Mouse (Mus musculus): ENCODE results near the gene Pex5l. TPM values are rescaled to one million over a fixed set of nuclear protein-coding genes. Genes with fewer than 3 reads are reported as not detected.

Pex5l gene
- polyA plus RNA-seq, 1 experiment from 2014 or later = not detected

DNA sequence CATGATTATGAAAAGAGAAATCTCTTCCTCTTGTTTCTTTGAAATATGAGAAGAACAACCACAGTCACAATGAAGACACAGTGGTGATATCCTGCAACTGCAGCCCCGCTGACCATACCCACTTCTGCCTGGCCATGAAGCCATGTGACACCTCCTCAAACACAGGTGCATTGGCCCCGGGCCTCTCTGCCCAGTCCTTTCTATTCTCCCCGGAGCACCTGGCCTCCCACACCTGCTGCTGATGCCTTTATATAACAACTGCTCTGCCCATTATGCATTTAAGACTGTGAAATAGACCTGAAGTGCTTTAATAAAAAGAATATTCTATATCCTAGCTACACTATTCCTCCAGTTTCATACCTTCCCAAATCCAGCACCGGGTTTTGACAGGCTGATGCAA lies 54.8 kb downstream of the Pex5l start:
- no peak overlapping the region for H3K4me2 ChIP-seq (ENCODE audit: low read depth, low read length)
- H3K9ac ChIP-seq (replicated peaks) = no peak overlapping the region
- no peak for DNase-seq
- no peak overlapping the region for H3K4me3 ChIP-seq (ENCODE audit: low read depth, low read length)
- H3K27me3 ChIP-seq (ENCODE audit: insufficient read depth, low read length) = no peaks in the 10 kb centered on the region
- 60% methylated on average over 4 of the region's 4 CpGs for WGBS (ENCODE audit: insufficient replicate concordance)
- TF ChIP-seq EP300 (IDR thresholded peaks at IDR 0.05; ENCODE audit: low read depth) = no peak
- H3K4me1 ChIP-seq (ENCODE audit: insufficient read depth) = no peaks in the 10 kb centered on the region
- H3K27ac ChIP-seq (ENCODE audit: low read depth) = no peak overlapping the region
- no peaks in the 10 kb centered on the region for H3K36me3 ChIP-seq (replicated peaks; ENCODE audit: insufficient read depth, low read length)
- H3K9me3 ChIP-seq (ENCODE audit: low read length) = no peaks in the 10 kb centered on the region
- no peak for ATAC-seq

DNA sequence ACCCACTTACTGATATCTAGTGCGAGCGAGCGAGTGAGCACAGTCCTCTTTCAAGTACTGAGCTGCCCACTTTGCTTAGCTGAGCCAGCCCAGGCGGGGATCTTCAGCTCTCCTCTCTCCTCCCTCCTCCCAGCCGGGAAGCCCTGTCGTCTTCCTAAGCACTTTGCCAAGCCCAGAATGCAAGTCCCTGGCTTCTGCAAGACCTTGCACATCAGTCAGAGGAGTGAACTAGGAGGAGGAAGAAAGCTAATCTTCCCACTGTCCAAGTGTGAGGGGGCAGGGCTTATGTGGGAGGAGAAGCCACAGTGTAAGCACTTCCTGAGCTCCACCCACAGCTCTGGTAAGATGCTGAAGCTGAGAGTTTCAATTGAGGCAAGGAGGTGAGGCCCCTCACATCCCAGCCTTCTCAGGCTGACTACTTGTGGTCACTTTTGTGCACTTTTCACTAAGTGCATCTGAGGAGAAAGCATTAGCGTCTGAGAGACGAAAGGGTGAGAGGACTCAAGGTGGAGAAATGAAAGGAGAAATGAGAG lies 60.2 kb downstream of the Pex5l start:
- Histone ChIP-seq H3K4me1 (ENCODE audit: insufficient read depth) (no peaks in the 10 kb centered on the region), H3K4me3 (ENCODE audit: low read depth, low read length) (no peak overlapping the region), H3K27me3 (ENCODE audit: insufficient read depth, low read length) (no peaks in the 10 kb centered on the region), H3K4me2 (ENCODE audit: low read depth, low read length) (no peak overlapping the region), H3K9me3 (ENCODE audit: low read length) (no peaks in the 10 kb centered on the region), H3K9ac (replicated peaks) (no peak overlapping the region), H3K27ac (ENCODE audit: low read depth) (no peak overlapping the region), H3K36me3 (replicated peaks; ENCODE audit: insufficient read depth, low read length) (no peaks in the 10 kb centered on the region)
- DNase-seq (no peak), ATAC-seq (no peak)
- no peak for TF ChIP-seq EP300 (IDR thresholded peaks at IDR 0.05; ENCODE audit: low read depth)
- no peak for TF ChIP-seq CTCF (IDR thresholded peaks at IDR 0.05; ENCODE audit: low read depth)
- 26% methylated on average over 8 of the region's 8 CpGs for WGBS (ENCODE audit: insufficient replicate concordance)

GRCm38 (mm10) chr3:33081793-33082192 lies 61.3 kb downstream of the Pex5l start:
- Histone ChIP-seq H3K4me3 (ENCODE audit: low read depth, low read length) (no peak overlapping the region), H3K9me3 (ENCODE audit: low read length) (no peaks in the 10 kb centered on the region), H3K4me1 (ENCODE audit: insufficient read depth) (no peaks in the 10 kb centered on the region), H3K4me2 (ENCODE audit: low read depth, low read length) (no peak overlapping the region), H3K27ac (ENCODE audit: low read depth) (no peak overlapping the region), H3K36me3 (replicated peaks; ENCODE audit: insufficient read depth, low read length) (no peaks in the 10 kb centered on the region), H3K27me3 (ENCODE audit: insufficient read depth, low read length) (no peaks in the 10 kb centered on the region), H3K9ac (replicated peaks) (no peak overlapping the region)
- no peak for DNase-seq
- ATAC-seq = no peak
- TF ChIP-seq CTCF (IDR thresholded peaks at IDR 0.05; ENCODE audit: low read depth) (no peak), EP300 (IDR thresholded peaks at IDR 0.05; ENCODE audit: low read depth) (no peak)
- 71% methylated on average over 4 of the region's 4 CpGs for WGBS (ENCODE audit: insufficient replicate concordance)

DNA sequence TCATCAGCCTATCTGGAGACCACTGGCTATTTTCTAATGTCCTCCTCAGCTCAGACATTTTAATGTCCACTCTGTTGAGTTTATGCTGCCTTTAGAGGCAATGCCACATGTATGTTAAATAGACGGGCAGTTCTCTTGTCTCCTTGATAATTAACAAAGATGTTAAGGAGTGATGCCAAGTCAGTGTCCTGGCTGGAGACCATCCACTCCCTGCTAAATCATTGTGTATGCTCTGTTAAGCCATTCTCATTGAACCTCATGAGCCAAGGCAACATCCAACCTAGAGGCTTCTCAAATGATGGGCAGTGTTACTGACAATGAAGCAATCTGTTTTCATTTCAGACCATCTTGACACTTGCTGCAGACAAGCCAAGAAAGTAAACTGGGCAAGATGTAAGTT lies 63.4 kb downstream of the Pex5l start:
- no peak for ATAC-seq
- H3K27me3 ChIP-seq (ENCODE audit: insufficient read depth, low read length) = no peaks in the 10 kb centered on the region
- TF ChIP-seq CTCF (IDR thresholded peaks at IDR 0.05; ENCODE audit: low read depth) (no peak), EP300 (IDR thresholded peaks at IDR 0.05; ENCODE audit: low read depth) (no peak)
- WGBS (ENCODE audit: insufficient replicate concordance) = 89% methylated on average over 1 of the region's 1 CpGs
- no peak overlapping the region for H3K4me3 ChIP-seq (ENCODE audit: low read depth, low read length)
- no peaks in the 10 kb centered on the region for H3K36me3 ChIP-seq (replicated peaks; ENCODE audit: insufficient read depth, low read length)
- H3K4me2 ChIP-seq (ENCODE audit: low read depth, low read length) = no peak overlapping the region
- no peak for DNase-seq
- no peaks in the 10 kb centered on the region for H3K4me1 ChIP-seq (ENCODE audit: insufficient read depth)
- H3K9me3 ChIP-seq (ENCODE audit: low read length) = no peaks in the 10 kb centered on the region
- H3K27ac ChIP-seq (ENCODE audit: low read depth) = no peak overlapping the region
- H3K9ac ChIP-seq (replicated peaks) = no peak overlapping the region

GRCm38 (mm10) chr3:33079171-33079570 lies 63.9 kb downstream of the Pex5l start:
- H3K4me1 ChIP-seq (ENCODE audit: insufficient read depth) = no peaks in the 10 kb centered on the region
- DNase-seq = no peak
- TF ChIP-seq EP300 (IDR thresholded peaks at IDR 0.05; ENCODE audit: low read depth) (no peak), CTCF (IDR thresholded peaks at IDR 0.05; ENCODE audit: low read depth) (no peak)
- no peak overlapping the region for H3K4me2 ChIP-seq (ENCODE audit: low read depth, low read length)
- H3K4me3 ChIP-seq (ENCODE audit: low read depth, low read length) = no peak overlapping the region
- H3K27ac ChIP-seq (ENCODE audit: low read depth) = no peak overlapping the region
- H3K9me3 ChIP-seq (ENCODE audit: low read length) = no peaks in the 10 kb centered on the region
- H3K36me3 ChIP-seq (replicated peaks; ENCODE audit: insufficient read depth, low read length) = no peaks in the 10 kb centered on the region
- no peaks in the 10 kb centered on the region for H3K27me3 ChIP-seq (ENCODE audit: insufficient read depth, low read length)
- ATAC-seq = no peak
- no peak overlapping the region for H3K9ac ChIP-seq (replicated peaks)
- 63% methylated on average over 3 of the region's 3 CpGs for WGBS (ENCODE audit: insufficient replicate concordance)

GRCm38 (mm10) chr3:33075696-33076095 lies 67.4 kb downstream of the Pex5l start:
- Histone ChIP-seq H3K4me1 (ENCODE audit: insufficient read depth) (no peaks in the 10 kb centered on the region), H3K27me3 (ENCODE audit: insufficient read depth, low read length) (no peaks in the 10 kb centered on the region), H3K9me3 (ENCODE audit: low read length) (no peaks in the 10 kb centered on the region), H3K4me3 (ENCODE audit: low read depth, low read length) (no peak overlapping the region), H3K4me2 (ENCODE audit: low read depth, low read length) (no peak overlapping the region), H3K9ac (replicated peaks) (no peak overlapping the region), H3K36me3 (replicated peaks; ENCODE audit: insufficient read depth, low read length) (no peaks in the 10 kb centered on the region), H3K27ac (ENCODE audit: low read depth) (no peak overlapping the region)
- WGBS (ENCODE audit: insufficient replicate concordance) = 54% methylated on average over 2 of the region's 2 CpGs
- no peak for ATAC-seq
- no peak for DNase-seq
- TF ChIP-seq CTCF (IDR thresholded peaks at IDR 0.05; ENCODE audit: low read depth) (no peak), EP300 (IDR thresholded peaks at IDR 0.05; ENCODE audit: low read depth) (no peak)

Measured in liver, postnatal 0 days (tissue).